Mouse (Mus musculus) stomach, embryonic 16.5 days (tissue): ENCODE results near the gene Slc5a12. TPM values are rescaled to one million over a fixed set of nuclear protein-coding genes. Genes with fewer than 3 reads are reported as not detected.

Source experiments
- ATAC-seq: fragments of 200-750 bp; cut with Nextera tagmentation; 2 replicates; pipeline ENCODE4 v1.8.0; 2017; ENCODE audit warnings: moderate number of reproducible peaks, moderate TSS enrichment; ENCODE audit not compliant: insufficient read depth, low FRiP score
- H3K27ac ChIP-seq: fragments of 300-500 bp; sonication (generic); 2 replicates; pipeline ENCODE4 v1.5.1; 2014; ENCODE audit warnings: low read length
- H3K27me3 ChIP-seq: fragments of 300-500 bp; sonication (generic); 2 replicates; pipeline ENCODE4 v1.6.1; 2014; ENCODE audit warnings: low read length, control low read depth, mixed read lengths; ENCODE audit not compliant: control insufficient read depth, insufficient read depth
- H3K36me3 ChIP-seq: fragments of 300-500 bp; sonication (generic); 2 replicates; pipeline ENCODE4 v1.6.1; 2014; ENCODE audit warnings: low read length; ENCODE audit not compliant: control insufficient read depth, insufficient read depth
- H3K4me1 ChIP-seq: fragments of 300-500 bp; sonication (generic); 2 replicates; pipeline ENCODE4 v1.6.1; 2014; ENCODE audit warnings: low read length, control low read depth, mixed read lengths; ENCODE audit not compliant: control insufficient read depth, insufficient read depth
- H3K4me2 ChIP-seq: fragments of 300-500 bp; sonication (generic); 2 replicates; pipeline ENCODE4 v1.6.1; 2014; ENCODE audit warnings: low read depth, low read length, mixed read lengths
- H3K4me3 ChIP-seq: fragments of 300-500 bp; sonication (generic); replicated peaks from 2 replicates; pipeline ENCODE4 v1.5.1; 2014; ENCODE audit warnings: mild to moderate bottlenecking, low read length
- H3K9ac ChIP-seq: fragments of 300-500 bp; sonication (generic); 2 replicates; pipeline ENCODE4 v1.6.1; 2014; ENCODE audit warnings: low read length
- H3K9me3 ChIP-seq: fragments of 300-500 bp; sonication (generic); replicated peaks from 2 replicates; pipeline ENCODE4 v1.6.1; 2016; ENCODE audit warnings: low read length, control low read depth; ENCODE audit not compliant: control insufficient read depth
- WGBS: fragments of 180-500 bp; shearing (Covaris S2); extraction: QIAGEN DNeasy Blood & Tissue Kit; methylation state at CpG from one replicate; pipeline ENCODE4 v1.1.7; 2014; 5-methylcytosine and 5-hydroxymethylcytosine counted together
- polyA plus RNA-seq: library from polyadenylated mRNA; unstranded; fragments of >200 nt; fragmentation: Nextera tagmentation; extraction: Ambion mirVana; gene quantifications from 2 replicates; pipeline ENCODE4 v1.2.1, GENCODE M21; 2015

Gene Slc5a12
- not detected in 2 replicates for polyA plus RNA-seq

- H3K27me3 ChIP-seq: no peaks in the 10 kb centered on the region
- no peaks in the 10 kb centered on the region for H3K9me3 ChIP-seq
- no peaks in the 10 kb centered on the region for H3K4me1 ChIP-seq
- H3K9ac ChIP-seq: no peak within 1 kb of the TSS
- no peaks in the 10 kb centered on the region for H3K36me3 ChIP-seq
- no peak within 1 kb of the TSS for H3K27ac ChIP-seq
- 56% methylated on average over 2 of the region's 2 CpGs for WGBS
- no peak for ATAC-seq
- H3K4me3 ChIP-seq: no peak within 1 kb of the TSS
- H3K4me2 ChIP-seq: no peak within 1 kb of the TSS
These were observed at the start of gene Slc5a12 for GRCm38 (mm10) chr2:110596932-110597331. Gene Slc5a12, plus strand, starts transcription at chr2:110597298.

- no peak for ATAC-seq
- no peak overlapping the region for H3K27ac ChIP-seq
- H3K27me3 ChIP-seq: no peaks in the 10 kb centered on the region
- H3K4me2 ChIP-seq: no peak overlapping the region
- no peaks in the 10 kb centered on the region for H3K9me3 ChIP-seq
- no peaks in the 10 kb centered on the region for H3K4me1 ChIP-seq
- H3K36me3 ChIP-seq: no peaks in the 10 kb centered on the region
- H3K9ac ChIP-seq: no peak overlapping the region
- no peak overlapping the region for H3K4me3 ChIP-seq
- WGBS: 84% methylated on average over 1 of the region's 1 CpGs
These were observed 41.0 kb upstream of the Slc5a12 start for GRCm38 (mm10) chr2:110556098-110556497.

GRCm38 (mm10) chr2:110562621-110563020 lies 34.5 kb upstream of the Slc5a12 start:
- no peaks in the 10 kb centered on the region for H3K27me3 ChIP-seq
- no peak overlapping the region for H3K27ac ChIP-seq
- no peaks in the 10 kb centered on the region for H3K4me1 ChIP-seq
- H3K9me3 ChIP-seq: no peaks in the 10 kb centered on the region
- H3K4me3 ChIP-seq: no peak overlapping the region
- no peak overlapping the region for H3K9ac ChIP-seq
- no peak for ATAC-seq
- no peak overlapping the region for H3K4me2 ChIP-seq
- WGBS: 77% methylated on average over 2 of the region's 2 CpGs
- no peaks in the 10 kb centered on the region for H3K36me3 ChIP-seq

DNA sequence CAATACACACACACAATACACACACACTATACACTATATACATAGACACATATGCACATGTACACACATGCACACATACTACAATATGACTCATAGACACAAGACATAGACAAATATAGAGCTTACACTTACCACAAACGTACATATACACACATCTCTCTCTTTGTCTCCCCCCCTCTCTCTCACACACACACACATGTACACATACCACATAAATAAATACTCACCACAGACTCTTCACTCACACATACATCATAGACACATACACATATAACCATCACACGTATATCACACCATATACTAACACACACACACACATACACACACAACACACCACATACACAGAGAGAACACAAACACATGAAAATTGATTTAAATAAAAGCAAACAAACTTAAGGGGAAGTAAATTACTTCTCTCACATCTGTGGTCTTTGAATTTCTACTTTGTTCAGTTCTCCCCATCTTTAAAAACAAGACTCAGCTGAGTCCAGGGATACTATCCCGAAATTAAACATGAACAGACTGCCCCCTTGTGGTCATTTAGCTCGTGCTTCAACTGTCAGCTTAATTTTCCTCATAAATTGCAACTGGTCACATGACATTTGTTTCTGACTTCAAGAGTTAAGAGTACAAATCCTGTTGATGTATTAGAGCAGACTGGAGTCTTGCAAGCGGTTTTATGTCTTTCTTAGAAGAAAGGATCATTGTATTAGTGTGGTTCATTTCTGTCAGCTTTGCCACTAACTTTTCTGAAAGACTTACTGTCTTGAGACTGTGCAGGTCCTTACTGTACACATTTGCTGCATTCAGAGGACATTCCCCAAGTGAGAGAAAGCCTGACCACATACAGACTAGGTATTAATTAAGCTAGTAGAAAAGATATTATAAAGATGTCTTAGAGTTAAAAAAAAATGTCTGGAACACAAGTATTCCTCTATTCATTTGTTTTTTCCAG lies 32.1 kb upstream of the Slc5a12 start:
- ATAC-seq: peak; percentile 62
- Histone ChIP-seq H3K36me3 (no peaks in the 10 kb centered on the region), H3K4me1 (no peaks in the 10 kb centered on the region), H3K27ac (no peak overlapping the region), H3K4me3 (no peak overlapping the region), H3K9me3 (no peaks in the 10 kb centered on the region), H3K27me3 (no peaks in the 10 kb centered on the region), H3K9ac (no peak overlapping the region), H3K4me2 (no peak overlapping the region)
- WGBS: 30% methylated on average over 5 of the region's 5 CpGs

- Histone ChIP-seq H3K4me2 (no peak overlapping the region), H3K4me1 (no peaks in the 10 kb centered on the region), H3K27ac (no peak overlapping the region), H3K9me3 (no peaks in the 10 kb centered on the region), H3K27me3 (no peaks in the 10 kb centered on the region), H3K36me3 (no peaks in the 10 kb centered on the region), H3K9ac (no peak overlapping the region), H3K4me3 (no peak overlapping the region)
- 71% methylated on average over 6 of the region's 6 CpGs for WGBS
- no peak for ATAC-seq
These were observed 10.4 kb upstream of the Slc5a12 start for GRCm38 (mm10) chr2:110586692-110587091.

- ATAC-seq: no peak
- Histone ChIP-seq H3K4me2 (no peak overlapping the region), H3K9ac (no peak overlapping the region), H3K9me3 (no peaks in the 10 kb centered on the region), H3K4me1 (no peaks in the 10 kb centered on the region), H3K27ac (no peak overlapping the region), H3K36me3 (no peaks in the 10 kb centered on the region), H3K4me3 (no peak overlapping the region), H3K27me3 (no peaks in the 10 kb centered on the region)
- WGBS: 80% methylated on average over 1 of the region's 1 CpGs
These were observed 7.1 kb upstream of the Slc5a12 start for GRCm38 (mm10) chr2:110590007-110590406.

DNA sequence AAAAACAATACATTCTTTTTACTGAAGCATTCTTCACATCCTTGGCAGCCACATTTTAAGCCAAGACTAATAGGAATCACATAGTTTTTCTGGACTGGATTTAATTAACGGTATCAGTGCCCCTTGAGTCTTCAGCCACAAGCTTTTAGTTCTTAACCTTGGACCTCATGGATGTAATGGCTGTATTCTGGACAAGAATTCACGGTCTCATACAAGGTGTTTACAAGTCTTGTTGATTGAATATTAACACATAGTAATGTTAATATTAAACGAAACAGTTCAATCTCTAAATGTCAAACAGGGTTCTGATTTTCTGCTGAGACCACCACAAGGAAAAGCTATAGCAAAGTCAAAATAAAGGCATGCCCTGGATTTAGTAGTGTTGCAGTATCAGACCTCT lies 4.8 kb upstream of the Slc5a12 start:
- no peak overlapping the region for H3K9ac ChIP-seq
- H3K4me1 ChIP-seq: no peaks in the 10 kb centered on the region
- 63% methylated on average over 3 of the region's 3 CpGs for WGBS
- H3K4me3 ChIP-seq: no peak overlapping the region
- H3K36me3 ChIP-seq: no peaks in the 10 kb centered on the region
- no peak overlapping the region for H3K4me2 ChIP-seq
- H3K27me3 ChIP-seq: no peaks in the 10 kb centered on the region
- ATAC-seq: no peak
- H3K27ac ChIP-seq: no peak overlapping the region
- no peaks in the 10 kb centered on the region for H3K9me3 ChIP-seq

GRCm38 (mm10) chr2:110644358-110644757 lies 47.3 kb downstream of the Slc5a12 start:
- WGBS: 61% methylated on average over 1 of the region's 1 CpGs
- ATAC-seq: no peak
- Histone ChIP-seq H3K27me3 (no peaks in the 10 kb centered on the region), H3K27ac (no peak overlapping the region), H3K9ac (no peak overlapping the region), H3K4me1 (no peaks in the 10 kb centered on the region), H3K4me2 (no peak overlapping the region), H3K4me3 (no peak overlapping the region), H3K36me3 (no peaks in the 10 kb centered on the region), H3K9me3 (no peaks in the 10 kb centered on the region)

DNA sequence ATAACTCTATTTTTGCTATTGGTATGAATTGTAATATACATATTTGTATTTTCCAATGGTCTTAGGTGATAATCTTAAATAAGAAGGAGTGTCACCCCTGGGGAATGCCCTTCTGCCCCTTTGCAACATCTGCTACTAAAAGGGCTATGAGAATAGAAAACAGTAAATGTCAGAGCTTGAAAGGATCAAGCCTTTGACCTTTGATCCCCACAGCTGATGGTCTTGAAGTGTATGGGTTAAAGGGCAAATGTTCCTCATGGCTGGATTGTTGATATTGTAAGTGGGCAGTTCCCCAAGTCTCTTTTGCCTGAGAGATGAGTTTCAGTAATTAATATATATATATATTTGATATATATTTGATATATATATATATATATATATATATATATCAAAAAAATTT lies 47.7 kb downstream of the Slc5a12 start:
- H3K9me3 ChIP-seq: no peaks in the 10 kb centered on the region
- H3K4me1 ChIP-seq: no peaks in the 10 kb centered on the region
- no peak overlapping the region for H3K27ac ChIP-seq
- H3K4me2 ChIP-seq: no peak overlapping the region
- no peaks in the 10 kb centered on the region for H3K36me3 ChIP-seq
- no peak overlapping the region for H3K4me3 ChIP-seq
- no peaks in the 10 kb centered on the region for H3K27me3 ChIP-seq
- no peak overlapping the region for H3K9ac ChIP-seq
- ATAC-seq: no peak
